Mouse (Mus musculus) left cerebral cortex, postnatal 4 days (tissue): ENCODE results near the gene Tgtp2. TPM values are rescaled to one million over a fixed set of nuclear protein-coding genes. Genes with fewer than 3 reads are reported as not detected.
"Not testable (repeated sequence)": the region's sequence is repeated elsewhere in the genome, so short reads cannot be mapped to it uniquely, and the experiment has no call there.

Experiments used
- DNase-seq: peaks from one replicate; pipeline ENCODE4 v3.0.0-alpha.2; 2022
- intact Hi-C: fragments of 180-260 bp; cut with DNase I; formaldehyde crosslinking; loops from one replicate; pipeline ENCODE4 v1.15.1; 2025
- total RNA-seq, 2 experiments: library from RNA; stranded (reverse); gene quantifications; 2 replicates each; pipeline ENCODE4 v1.2.3; 2021

The Tgtp2 gene
- total RNA-seq, 2 experiments from 2014 or later, result not detected

- intact Hi-C loops, result no loop called here
- DNase-seq, result no peak
Observed at GRCm38 (mm10) chr11:49087830-49088616, 24.0 kb upstream of the Tgtp2 start.

- intact Hi-C loops, result no loop called here
- no peak for DNase-seq
Observed at GRCm38 (mm10) chr11:49086858-49087361, 22.9 kb upstream of the Tgtp2 start.

GRCm38 (mm10) chr11:49084875-49085274 is 20.9 kb upstream of the Tgtp2 start:
- peak; percentile 10 for DNase-seq
- intact Hi-C loops, result no loop called here

DNA sequence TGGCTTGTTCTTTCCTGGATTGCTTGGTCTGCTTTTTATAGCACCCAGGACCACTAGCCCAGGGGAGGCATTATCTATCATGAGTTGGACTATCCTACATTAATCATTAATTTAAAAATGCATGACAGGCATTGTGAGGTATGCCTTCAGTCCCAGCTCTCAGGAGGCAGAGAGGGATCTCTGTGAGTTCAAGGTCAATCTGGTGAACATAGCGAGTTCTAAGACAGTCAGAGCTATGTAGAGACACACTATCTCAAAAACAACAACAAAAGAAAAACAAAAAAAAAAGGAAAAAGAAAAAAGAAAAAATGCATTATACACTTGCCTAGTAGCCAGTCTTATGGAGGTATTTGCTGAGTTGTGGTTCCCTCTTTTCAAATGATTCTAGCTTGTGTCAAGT is 20.4 kb upstream of the Tgtp2 start:
- DNase-seq, result no peak
- intact Hi-C loops, result no loop called here

DNA sequence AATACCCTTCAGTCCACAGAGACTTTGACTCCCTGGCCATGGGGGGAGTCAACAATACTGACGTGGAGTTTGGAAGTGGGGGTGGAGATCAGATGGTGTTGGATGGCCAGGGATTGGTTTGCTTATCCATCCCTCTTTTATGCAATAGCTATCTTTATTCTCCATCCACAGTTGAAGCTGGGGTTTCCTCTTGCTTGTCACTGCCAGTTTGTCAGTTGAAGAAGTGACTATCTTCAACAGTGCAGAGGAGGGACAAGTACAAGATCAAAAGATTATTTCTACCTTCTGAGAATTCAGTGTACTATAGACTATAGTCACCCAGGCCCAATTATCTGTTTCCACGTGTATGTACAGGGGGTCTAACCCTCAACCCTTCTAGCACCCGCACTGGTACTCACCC is 19.8 kb upstream of the Tgtp2 start:
- DNase-seq, result no peak
- intact Hi-C loops, result no loop called here

- no peak for DNase-seq
- intact Hi-C loops, result no loop called here
Observed at GRCm38 (mm10) chr11:49083146-49083545, 19.1 kb upstream of the Tgtp2 start.

GRCm38 (mm10) chr11:49081886-49082285 is 17.9 kb upstream of the Tgtp2 start:
- intact Hi-C loops, result no loop called here
- no peak for DNase-seq

- DNase-seq, result no peak
- intact Hi-C loops, result no loop called here
Observed at GRCm38 (mm10) chr11:49081356-49081755, 17.4 kb upstream of the Tgtp2 start.

DNA sequence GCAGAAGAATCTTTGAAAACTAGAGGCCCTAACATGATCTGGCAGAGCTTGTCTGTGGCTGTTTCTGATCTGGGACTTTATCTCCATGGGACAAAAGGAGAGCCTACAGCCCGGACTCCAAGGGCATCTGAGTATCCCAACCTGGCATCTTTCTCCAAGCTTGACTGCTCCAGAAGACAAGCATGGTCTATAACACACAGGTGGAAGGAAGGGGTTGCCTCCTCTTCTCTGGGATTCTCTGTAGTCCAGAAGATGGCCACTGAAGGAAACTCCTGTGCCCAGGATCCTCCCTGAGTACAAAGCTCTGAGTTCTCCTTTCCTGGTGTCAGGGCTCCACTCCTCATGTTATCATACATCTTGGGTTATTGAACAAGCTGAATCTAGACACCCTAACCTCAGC is 16.6 kb upstream of the Tgtp2 start:
- intact Hi-C loops, result no loop called here
- DNase-seq, result no peak

- intact Hi-C loops, result no loop called here
Observed at GRCm38 (mm10) chr11:49078719-49079118, 14.7 kb upstream of the Tgtp2 start.

GRCm38 (mm10) chr11:49077012-49077411 is 13.0 kb upstream of the Tgtp2 start:
- intact Hi-C loops, result loop anchor here (1.0 kb wide), 1 partner anchor 155 kb away; no protein-coding TSS in a partner anchor
- DNase-seq, result no peak

More at GRCm38 (mm10) chr11:49078719-49079118, 14.7 kb upstream of the Tgtp2 start:
- DNase-seq, result no peak

GRCm38 (mm10) chr11:49076001-49076757 is 12.2 kb upstream of the Tgtp2 start, which contains the start of gene Ifi47:
Gene Ifi47, plus strand, starts transcription at chr11:49076587.
- intact Hi-C loops, DNase-seq: not testable (repeated sequence)

- no peak for DNase-seq
- intact Hi-C loops, result no loop called here
Observed at GRCm38 (mm10) chr11:49068358-49068757, 4.4 kb upstream of the Tgtp2 start.

GRCm38 (mm10) chr11:49061865-49062264 is 2.1 kb downstream of the Tgtp2 start:
- DNase-seq, intact Hi-C loops: not testable (repeated sequence)

DNA sequence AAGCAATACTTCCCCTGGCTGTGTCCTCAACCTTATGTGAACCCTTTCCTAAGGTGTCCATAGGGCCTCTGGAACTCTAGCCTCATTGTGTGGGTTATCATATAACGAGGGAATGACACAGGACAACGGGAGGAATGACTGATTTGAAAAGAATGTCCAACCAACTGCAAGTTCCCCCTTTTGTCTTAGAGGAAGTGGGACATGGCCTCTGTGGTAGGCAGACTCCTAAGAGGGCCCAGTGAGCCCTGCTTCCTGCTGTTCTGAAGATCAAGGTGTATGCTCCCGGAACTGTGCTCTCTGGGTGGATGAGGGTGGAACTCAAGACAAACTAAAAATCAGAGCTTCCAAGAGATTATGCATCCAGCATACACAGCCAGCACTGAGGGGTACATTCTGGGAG is 3.9 kb downstream of the Tgtp2 start:
- intact Hi-C loops, DNase-seq: not testable (repeated sequence)

DNA sequence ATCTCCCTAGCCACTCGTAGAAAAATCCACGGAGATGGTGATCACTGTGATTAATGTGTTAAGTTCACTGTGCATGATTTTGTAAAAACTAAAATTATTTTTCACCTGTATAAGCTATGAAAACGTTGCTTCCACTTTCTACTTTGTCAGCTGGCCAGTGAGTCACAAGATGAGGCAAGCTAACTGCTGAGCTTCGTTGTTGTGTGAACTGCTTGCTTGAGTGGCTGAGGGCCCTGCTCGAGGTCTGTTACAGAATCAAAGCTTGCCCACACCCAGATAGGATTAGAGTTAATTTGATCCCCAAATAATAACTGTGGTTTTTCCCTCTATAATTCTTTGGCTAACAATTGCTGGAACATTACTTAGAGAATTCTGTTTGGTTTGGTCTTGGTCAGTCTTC is 12.1 kb downstream of the Tgtp2 start:
- DNase-seq, intact Hi-C loops: not testable (repeated sequence)

DNA sequence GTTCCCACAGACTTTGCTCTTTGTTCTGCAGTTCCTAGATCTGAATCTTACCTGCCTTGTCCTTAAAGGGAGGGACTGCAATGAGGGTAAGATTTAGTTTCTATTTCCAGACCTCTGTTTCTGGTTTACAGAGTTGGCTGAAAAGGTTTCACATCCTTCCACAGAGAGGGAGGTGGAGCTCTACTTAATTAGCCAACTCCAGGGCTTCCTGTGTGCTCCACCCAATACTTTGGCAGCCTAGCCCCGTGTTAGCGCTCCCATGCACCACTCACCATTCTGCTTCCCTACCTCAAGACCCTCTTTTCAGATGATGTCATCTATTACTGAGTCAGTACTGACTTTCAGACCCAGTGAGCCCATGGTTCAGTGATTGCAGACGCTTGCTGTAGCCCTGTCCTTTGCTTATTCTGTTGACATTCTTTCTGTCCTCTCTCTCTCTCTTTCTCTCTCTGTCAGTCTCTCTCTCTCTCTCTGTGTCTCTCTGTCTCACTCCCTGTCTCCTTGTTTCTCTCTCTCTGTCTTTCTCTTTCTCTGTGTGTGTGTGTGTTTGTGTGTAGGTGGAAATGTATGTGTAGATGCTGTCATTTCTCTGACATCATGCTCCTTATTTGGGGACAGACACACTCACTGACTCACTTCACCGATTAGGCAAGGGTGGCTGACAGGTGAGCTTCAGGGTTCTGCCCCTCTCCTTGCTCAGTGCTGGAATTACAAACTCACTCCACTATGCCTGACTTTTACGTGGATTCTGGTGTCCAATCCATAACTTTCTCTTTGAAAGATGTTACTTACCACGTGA is 12.7 kb downstream of the Tgtp2 start, which contains the start of gene 9930111J21Rik2:
9930111J21Rik2 (minus strand) TSS at position 150 of the 799 bp plus-strand sequence.
- intact Hi-C loops, DNase-seq: not testable (repeated sequence)

- DNase-seq, intact Hi-C loops: not testable (repeated sequence)
Observed at GRCm38 (mm10) chr11:49050064-49050463, 13.9 kb downstream of the Tgtp2 start.

DNA sequence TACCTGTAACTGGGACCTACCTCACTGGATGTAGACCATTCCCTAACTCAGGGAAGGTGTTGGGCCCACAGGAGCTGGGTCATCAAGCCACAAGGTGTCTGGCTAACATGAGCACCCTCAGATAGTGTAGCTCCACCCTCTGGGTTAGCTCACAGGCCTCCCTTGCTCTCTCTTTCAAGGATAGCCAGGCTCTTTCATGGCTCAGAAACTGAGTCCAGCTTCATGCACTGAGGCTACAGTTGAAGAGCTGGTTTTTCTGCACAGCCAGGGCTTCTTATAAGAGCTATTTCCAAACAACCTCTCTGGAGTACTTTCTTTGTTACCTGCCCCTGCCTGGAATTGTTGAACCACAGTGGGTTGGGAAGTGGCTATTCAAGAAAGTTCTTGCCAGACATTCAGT is 51.9 kb downstream of the Tgtp2 start:
- intact Hi-C loops, DNase-seq: not testable (repeated sequence)
